Mouse (Mus musculus) spleen, adult 2 months (tissue): ENCODE measurements around the gene Mybpc1. TPM values are rescaled to one million over a fixed set of nuclear protein-coding genes. Genes with fewer than 3 reads are reported as not detected.
A peak's percentile ranks its signal among the peaks of the same experiment; 100 is the strongest.

Experiments used
- DNase-seq, 2 experiments: peaks; one replicate each; pipeline versions ENCODE4 v3.0.0 to v3.0.0-alpha.2; 2012 to 2021; ENCODE audit warnings: low spot score in 2 of 2, low read depth in 1 of 2
- H3K27ac ChIP-seq: fragments of 200-500 bp; 2 replicates; pipeline ENCODE4 v1.5.1; 2012; ENCODE audit warnings: low read length, inconsistent platforms; ENCODE audit not compliant: insufficient read depth
- H3K27me3 ChIP-seq: fragments of 200-500 bp; 2 replicates; pipeline ENCODE4 v1.6.1; 2012; ENCODE audit warnings: mild to moderate bottlenecking, moderate library complexity, low read length, inconsistent platforms; ENCODE audit not compliant: control insufficient read depth, insufficient read depth
- H3K36me3 ChIP-seq: fragments of 200-500 bp; 2 replicates; pipeline ENCODE4 v1.6.1; 2012; ENCODE audit warnings: mild to moderate bottlenecking, low read length, inconsistent platforms; ENCODE audit not compliant: control insufficient read depth, insufficient read depth
- H3K4me1 ChIP-seq: fragments of 200-500 bp; 2 replicates; pipeline ENCODE4 v1.6.1; 2011; ENCODE audit warnings: inconsistent platforms; ENCODE audit not compliant: control insufficient read depth, insufficient read depth, insufficient read length
- H3K4me3 ChIP-seq: fragments of 200-500 bp; 2 replicates; pipeline ENCODE4 v1.5.1; 2011; ENCODE audit warnings: mild to moderate bottlenecking, inconsistent platforms; ENCODE audit not compliant: insufficient read depth, insufficient read length; ENCODE audit errors: extremely low read depth
- CTCF ChIP-seq: fragments of 200-500 bp; IDR thresholded peaks from 2 replicates; pipeline ENCODE4 v1.5.1; 2011; ENCODE audit warnings: mild to moderate bottlenecking, inconsistent platforms; ENCODE audit not compliant: insufficient read depth, insufficient read length, insufficient replicate concordance; ENCODE audit errors: extremely low read depth
- POLR2A ChIP-seq: fragments of 200-500 bp; IDR thresholded peaks from 2 replicates; pipeline ENCODE4 v1.6.1; 2011; ENCODE audit warnings: low read depth, low read length, inconsistent platforms
- WGBS: fragments of 180-500 bp; shearing (Covaris S2); methylation state at CpG from one replicate; pipeline ENCODE4 v1.1.7; 2018; 5-methylcytosine and 5-hydroxymethylcytosine counted together
- polyA plus RNA-seq: library from polyadenylated mRNA; depleted of rRNA; stranded (reverse); fragments of >200 nt; gene quantifications from 2 replicates; pipeline ENCODE4 v1.2.3, GENCODE M21; 2012

Gene Mybpc1
- polyA plus RNA-seq, 1 experiment = 1.0 TPM

- WGBS = 92% methylated on average over 5 of the region's 5 CpGs
- no peaks in the 10 kb centered on the region for H3K27me3 ChIP-seq
- no peaks in the 10 kb centered on the region for H3K36me3 ChIP-seq
- TF ChIP-seq POLR2A = no peak
- no peak for TF ChIP-seq CTCF
- DNase-seq = no peak
- H3K4me1 ChIP-seq = no peaks in the 10 kb centered on the region
- H3K27ac ChIP-seq = no peak overlapping the region
- no peak overlapping the region for H3K4me3 ChIP-seq
Observed at GRCm38 (mm10) chr10:88505256-88505655, 99.7 kb downstream of the Mybpc1 start.

- H3K4me1 ChIP-seq = no peaks in the 10 kb centered on the region
- no peak for DNase-seq
- no peaks in the 10 kb centered on the region for H3K36me3 ChIP-seq
- TF ChIP-seq CTCF (no peak), POLR2A (no peak)
- H3K4me3 ChIP-seq = no peak overlapping the region
- H3K27ac ChIP-seq = no peak overlapping the region
- H3K27me3 ChIP-seq = no peaks in the 10 kb centered on the region
- 76% methylated on average over 3 of the region's 3 CpGs for WGBS
Observed at GRCm38 (mm10) chr10:88504481-88504880, 100.5 kb downstream of the Mybpc1 start.

- WGBS = 1% methylated on average over 72 of the region's 80 CpGs
- DNase-seq = peak; percentile 49 to 81
Observed at GRCm38 (mm10) chr10:88503421-88504314, 101.3 kb downstream of the Mybpc1 start, which contains the start of gene Chpt1. Chpt1 (minus strand) TSS chr10:88504073.

GRCm38 (mm10) chr10:88502919-88503318, 102.0 kb downstream of the Mybpc1 start:
- no peak overlapping the region for H3K27ac ChIP-seq
- no peaks in the 10 kb centered on the region for H3K4me1 ChIP-seq
- H3K4me3 ChIP-seq = peak overlapping the region; percentile 79; the same call in 1 of the 2 replicates
- 71% methylated on average over 4 of the region's 4 CpGs for whole genome bisulfite sequencing
- H3K27me3 ChIP-seq = no peaks in the 10 kb centered on the region
- DNase-seq = no peak
- TF ChIP-seq CTCF = no peak
- no peak for TF ChIP-seq POLR2A
- no peaks in the 10 kb centered on the region for H3K36me3 ChIP-seq

More at GRCm38 (mm10) chr10:88503421-88504314, 101.3 kb downstream of the Mybpc1 start, which contains the start of gene Chpt1:
- Histone ChIP-seq H3K27ac (peak within 1 kb of the TSS; percentile 42; the same call in 1 of the 2 replicates), H3K4me3 (peak within 1 kb of the TSS; percentile 79), H3K36me3 (no peaks in the 10 kb centered on the region), H3K27me3 (no peaks in the 10 kb centered on the region), H3K4me1 (no peaks in the 10 kb centered on the region)
- TF ChIP-seq POLR2A (no peak), CTCF (no peak)

GRCm38 (mm10) chr10:88501886-88502765, 102.8 kb downstream of the Mybpc1 start:
- H3K36me3 ChIP-seq = no peaks in the 10 kb centered on the region
- no peak overlapping the region for H3K27ac ChIP-seq
- H3K4me3 ChIP-seq = no peak overlapping the region
- WGBS = 90% methylated on average over 13 of the region's 13 CpGs
- H3K27me3 ChIP-seq = no peaks in the 10 kb centered on the region
- DNase-seq = no peak
- TF ChIP-seq CTCF = no peak
- TF ChIP-seq POLR2A = no peak
- H3K4me1 ChIP-seq = no peaks in the 10 kb centered on the region

- Histone ChIP-seq H3K36me3 (no peaks in the 10 kb centered on the region), H3K4me1 (no peaks in the 10 kb centered on the region), H3K4me3 (no peak overlapping the region), H3K27me3 (no peaks in the 10 kb centered on the region), H3K27ac (no peak overlapping the region)
- TF ChIP-seq POLR2A (no peak), CTCF (no peak)
- no peak for DNase-seq
- WGBS = 91% methylated on average over 10 of the region's 10 CpGs
Observed at GRCm38 (mm10) chr10:88501370-88501769, 103.6 kb downstream of the Mybpc1 start.
